Mouse (Mus musculus): ENCODE measurements at regions not wholly inside any gene's neighbourhood (a gene's known extent, or its start where the extent isn't known, plus 50 kb on each side); places are given as distances from the start of the nearest gene placed in this dataset.

- no peak for DNase-seq (ENCODE audit: low spot score)
- WGBS: 15% methylated on average over 10 of the region's 10 CpGs
- peaks cover 16% of the 10 kb centered on the region for H3K4me1 ChIP-seq
- no peaks in the 10 kb centered on the region for H3K36me3 ChIP-seq
- H3K9me3 ChIP-seq: no peaks in the 10 kb centered on the region
- no peak overlapping the region for H3K27ac ChIP-seq
- H3K27me3 ChIP-seq (ENCODE audit: insufficient read depth, poor library complexity, severe bottlenecking): peaks cover 20% of the 10 kb centered on the region; the same call in 1 of the 2 replicates
- H3K4me3 ChIP-seq: no peak overlapping the region
Measured at GRCm38 (mm10) chr10:60985109-60985576, 104.0 kb upstream of the Pcbd1 start.

DNA sequence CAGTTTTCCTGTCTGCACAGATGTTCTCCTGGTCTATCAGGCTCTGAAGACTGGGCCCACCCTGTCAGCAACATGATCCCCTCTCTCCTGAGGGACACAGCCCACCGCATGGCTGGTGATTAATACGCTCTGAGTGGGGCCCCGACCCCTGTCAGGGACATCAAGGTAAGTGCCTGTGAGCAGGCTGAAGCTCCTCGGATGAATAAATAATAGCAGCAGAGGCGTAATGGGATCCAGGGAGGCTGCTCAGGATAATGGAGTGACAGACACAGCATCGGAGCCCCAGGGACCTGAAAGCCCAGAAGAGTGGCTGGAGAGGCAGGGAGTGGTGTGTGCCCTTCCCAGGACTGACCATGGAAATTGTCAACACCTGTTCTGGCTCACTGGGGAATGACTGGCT is 107.4 kb upstream of the Pcbd1 start:
- peaks cover 26% of the 10 kb centered on the region for H3K4me1 ChIP-seq
- DNase-seq (ENCODE audit: low spot score): no peak
- H3K27me3 ChIP-seq (ENCODE audit: insufficient read depth, poor library complexity, severe bottlenecking): peaks cover 30% of the 10 kb centered on the region
- no peak overlapping the region; the same call in 1 of the 2 replicates for H3K27ac ChIP-seq
- H3K36me3 ChIP-seq: no peaks in the 10 kb centered on the region
- H3K4me3 ChIP-seq: no peak overlapping the region
- WGBS: 38% methylated on average over 6 of the region's 6 CpGs
- no peaks in the 10 kb centered on the region for H3K9me3 ChIP-seq

- DNase-seq (ENCODE audit: low spot score): no peak
- no peaks in the 10 kb centered on the region for H3K9me3 ChIP-seq
- WGBS: 56% methylated on average over 2 of the region's 2 CpGs
- H3K4me1 ChIP-seq: peaks cover 4% of the 10 kb centered on the region; the same call in 1 of the 2 replicates
- no peaks in the 10 kb centered on the region for H3K36me3 ChIP-seq
- H3K4me3 ChIP-seq: no peak overlapping the region
- peaks cover 2% of the 10 kb centered on the region for H3K27me3 ChIP-seq (ENCODE audit: insufficient read depth, poor library complexity, severe bottlenecking)
- no peak overlapping the region for H3K27ac ChIP-seq
Measured at GRCm38 (mm10) chr10:60973615-60974014, 115.5 kb upstream of the Pcbd1 start.

GRCm38 (mm10) chr10:60964843-60965242 is 124.3 kb upstream of the Pcbd1 start:
- no peaks in the 10 kb centered on the region for H3K36me3 ChIP-seq
- peaks cover 26% of the 10 kb centered on the region for H3K4me1 ChIP-seq
- 44% methylated on average over 10 of the region's 10 CpGs for WGBS
- H3K27ac ChIP-seq: peak overlapping the region; percentile 77
- H3K4me3 ChIP-seq: 0 out of 2 replicates have a peak overlapping the region, but pooled peaks have one; percentile 1
- no peak for DNase-seq (ENCODE audit: low spot score)
- H3K9me3 ChIP-seq: no peaks in the 10 kb centered on the region
- peaks cover 12% of the 10 kb centered on the region; the same call in 1 of the 2 replicates for H3K27me3 ChIP-seq (ENCODE audit: insufficient read depth, poor library complexity, severe bottlenecking)

DNA sequence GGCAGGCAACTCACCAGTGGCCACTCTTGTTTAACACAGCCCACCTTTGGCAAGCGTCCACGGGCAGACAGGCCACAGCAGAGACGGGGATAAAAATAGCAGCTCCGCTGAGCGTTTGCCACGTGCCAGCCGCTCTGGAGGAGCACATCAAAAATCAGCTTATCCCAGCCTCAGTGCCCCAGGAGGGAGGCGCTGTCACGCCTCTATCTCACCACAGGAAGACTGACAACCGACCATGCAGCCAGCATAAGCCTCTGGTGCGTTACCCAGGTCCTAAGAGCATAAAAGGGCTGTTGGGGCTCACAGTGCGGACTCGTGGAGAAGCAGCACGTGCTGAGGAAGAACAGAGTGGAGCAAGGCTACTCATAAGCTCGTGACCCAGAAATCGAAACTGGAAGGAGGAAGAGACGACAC is 126.4 kb upstream of the Unc5b start:
- H3K36me3 ChIP-seq: no peaks in the 10 kb centered on the region
- H3K27ac ChIP-seq: peak overlapping the region; percentile 56
- no peaks in the 10 kb centered on the region for H3K9me3 ChIP-seq
- peak; percentile 85 for DNase-seq (ENCODE audit: low spot score)
- H3K4me3 ChIP-seq: peak overlapping the region; percentile 31; the same call in 1 of the 2 replicates
- H3K27me3 ChIP-seq (ENCODE audit: insufficient read depth, poor library complexity, severe bottlenecking): peaks cover 13% of the 10 kb centered on the region; the same call in 1 of the 2 replicates
- WGBS: 19% methylated on average over 17 of the region's 17 CpGs
- H3K4me1 ChIP-seq: peaks cover 38% of the 10 kb centered on the region

DNA sequence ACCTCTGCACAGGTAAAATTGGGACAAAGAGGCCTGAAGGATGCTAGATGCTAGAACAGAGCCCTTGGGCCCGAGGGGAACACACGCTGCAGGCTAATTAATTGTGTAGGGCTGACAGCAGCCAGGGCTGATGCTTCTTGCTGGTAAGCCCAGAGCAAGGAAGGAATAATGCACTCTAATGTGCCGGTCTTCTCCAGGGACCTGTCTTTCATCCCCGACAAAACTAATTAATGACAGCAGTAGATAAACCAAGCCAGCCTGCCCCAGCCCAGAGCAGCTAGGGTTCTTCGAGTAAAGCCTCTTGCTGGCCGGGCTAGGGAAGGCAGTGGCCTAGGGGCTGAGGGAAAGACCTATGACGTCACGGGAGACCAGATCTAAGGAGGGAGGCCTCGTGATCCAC is 124.1 kb upstream of the Unc5b start:
- Histone ChIP-seq H3K36me3 (no peaks in the 10 kb centered on the region), H3K27ac (no peak overlapping the region), H3K27me3 (ENCODE audit: insufficient read depth, poor library complexity, severe bottlenecking) (peaks cover 9% of the 10 kb centered on the region), H3K4me1 (peaks cover 45% of the 10 kb centered on the region), H3K4me3 (no peak overlapping the region), H3K9me3 (no peaks in the 10 kb centered on the region)
- no peak for DNase-seq (ENCODE audit: low spot score)
- WGBS: 24% methylated on average over 9 of the region's 9 CpGs

DNA sequence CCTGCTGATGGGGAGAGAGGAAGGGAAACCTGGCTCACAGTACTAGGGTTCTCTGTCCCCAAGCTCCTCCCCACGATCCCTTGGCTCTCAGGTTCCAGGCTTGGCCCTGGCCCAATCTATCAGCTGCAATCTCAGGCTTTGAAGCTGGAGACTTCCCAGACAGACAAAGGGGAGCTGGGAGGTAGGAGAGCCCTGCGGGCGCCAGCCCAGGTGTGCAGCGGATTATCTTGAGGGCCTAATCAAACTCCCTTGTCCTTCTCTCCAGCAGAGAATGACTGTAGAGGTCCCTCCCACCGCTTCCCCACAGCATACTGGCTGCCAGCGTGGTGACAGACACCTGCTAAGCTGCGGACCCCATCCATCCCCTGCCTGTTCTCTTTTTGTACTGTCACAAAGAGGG is 121.1 kb upstream of the Unc5b start:
- 6% methylated on average over 7 of the region's 7 CpGs for WGBS
- no peak for DNase-seq (ENCODE audit: low spot score)
- peaks cover 43% of the 10 kb centered on the region for H3K4me1 ChIP-seq
- H3K4me3 ChIP-seq: no peak overlapping the region
- H3K36me3 ChIP-seq: no peaks in the 10 kb centered on the region
- H3K27me3 ChIP-seq (ENCODE audit: insufficient read depth, poor library complexity, severe bottlenecking): no peaks in the 10 kb centered on the region; the same call in none of the 2 replicates
- no peaks in the 10 kb centered on the region for H3K9me3 ChIP-seq
- H3K27ac ChIP-seq: no peak overlapping the region

DNA sequence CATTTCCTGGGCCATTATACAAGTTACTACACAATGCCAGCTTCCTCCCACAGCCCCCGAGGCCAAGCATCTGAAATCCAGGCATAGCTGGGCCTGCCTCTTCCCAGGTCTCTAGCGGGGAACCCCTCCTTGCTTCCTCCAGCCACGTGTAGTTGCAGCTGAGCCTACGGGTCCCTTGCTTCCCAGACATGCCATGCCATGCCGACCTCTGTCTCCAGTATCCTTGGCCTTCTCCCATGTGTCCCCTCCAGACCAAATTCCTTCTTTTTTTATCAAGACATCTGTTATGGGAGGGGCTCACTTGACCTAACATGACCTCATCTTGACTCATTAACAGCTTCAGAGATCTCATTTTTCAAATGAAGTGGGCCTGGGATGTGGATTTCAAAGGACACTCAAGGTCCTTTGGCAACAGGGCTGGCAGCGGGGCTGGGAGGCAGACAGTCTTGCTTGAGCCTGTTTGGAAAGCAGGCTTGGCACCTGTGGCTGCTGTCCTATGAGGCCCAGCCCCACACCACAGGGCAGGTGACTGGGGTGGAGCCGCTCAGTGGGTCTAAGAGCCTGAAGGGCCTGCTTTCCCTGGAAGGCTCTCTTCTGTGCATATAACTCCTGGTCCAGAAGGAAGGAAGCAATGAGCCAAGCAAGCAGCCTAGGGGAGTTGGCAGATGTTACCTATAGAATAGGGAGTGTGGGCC is 117.7 kb upstream of the Unc5b start:
- Histone ChIP-seq H3K4me1 (peaks cover 26% of the 10 kb centered on the region), H3K27ac (peak overlapping the region; percentile 62; the same call in 1 of the 2 replicates), H3K36me3 (no peaks in the 10 kb centered on the region), H3K27me3 (ENCODE audit: insufficient read depth, poor library complexity, severe bottlenecking) (peaks cover 5% of the 10 kb centered on the region), H3K4me3 (no peak overlapping the region), H3K9me3 (no peaks in the 10 kb centered on the region)
- WGBS: 47% methylated on average over 7 of the region's 7 CpGs
- no peak for DNase-seq (ENCODE audit: low spot score)

- no peak overlapping the region for H3K27ac ChIP-seq
- peaks cover 12% of the 10 kb centered on the region; the same call in 1 of the 2 replicates for H3K4me1 ChIP-seq
- no peaks in the 10 kb centered on the region for H3K36me3 ChIP-seq
- 65% methylated on average over 6 of the region's 6 CpGs for WGBS
- peaks cover 11% of the 10 kb centered on the region for H3K27me3 ChIP-seq (ENCODE audit: insufficient read depth, poor library complexity, severe bottlenecking)
- no peak overlapping the region for H3K4me3 ChIP-seq
- DNase-seq (ENCODE audit: low spot score): no peak
- no peaks in the 10 kb centered on the region for H3K9me3 ChIP-seq
Measured at GRCm38 (mm10) chr10:60943074-60943473, 111.7 kb upstream of the Unc5b start.

- 86% methylated on average over 10 of the region's 10 CpGs for WGBS
- Histone ChIP-seq H3K9me3 (no peaks in the 10 kb centered on the region), H3K27ac (no peak overlapping the region), H3K36me3 (no peaks in the 10 kb centered on the region), H3K27me3 (ENCODE audit: insufficient read depth, poor library complexity, severe bottlenecking) (peaks cover 12% of the 10 kb centered on the region; the same call in 1 of the 2 replicates), H3K4me1 (peaks cover 48% of the 10 kb centered on the region), H3K4me3 (no peak overlapping the region)
- DNase-seq (ENCODE audit: low spot score): no peak
Measured at GRCm38 (mm10) chr10:60938749-60939148, 107.4 kb upstream of the Unc5b start.

DNA sequence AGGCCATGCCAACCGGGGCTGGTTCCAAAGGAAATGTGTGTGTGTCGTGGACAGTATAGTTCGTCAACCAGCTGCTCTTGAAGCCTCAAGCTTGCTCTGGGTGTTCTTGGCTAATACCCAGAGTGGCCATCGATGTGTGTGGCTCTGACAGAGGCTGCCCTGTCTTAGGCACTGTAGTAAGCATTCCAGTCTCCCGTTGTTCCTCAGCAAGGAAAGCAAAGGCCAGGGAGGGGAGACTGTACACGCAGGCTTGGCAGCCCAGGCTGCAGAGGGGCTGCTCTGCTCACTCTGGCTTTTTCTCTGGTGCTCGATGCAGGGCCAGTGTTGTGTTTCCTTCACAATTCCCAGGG is 106.1 kb upstream of the Unc5b start:
- DNase-seq (ENCODE audit: low spot score): no peak
- Histone ChIP-seq H3K27ac (peak overlapping the region; percentile 52), H3K9me3 (no peaks in the 10 kb centered on the region), H3K36me3 (no peaks in the 10 kb centered on the region), H3K4me1 (peaks cover 61% of the 10 kb centered on the region), H3K4me3 (no peak overlapping the region), H3K27me3 (ENCODE audit: insufficient read depth, poor library complexity, severe bottlenecking) (peaks cover 12% of the 10 kb centered on the region; the same call in 1 of the 2 replicates)
- 45% methylated on average over 7 of the region's 7 CpGs for WGBS

DNA sequence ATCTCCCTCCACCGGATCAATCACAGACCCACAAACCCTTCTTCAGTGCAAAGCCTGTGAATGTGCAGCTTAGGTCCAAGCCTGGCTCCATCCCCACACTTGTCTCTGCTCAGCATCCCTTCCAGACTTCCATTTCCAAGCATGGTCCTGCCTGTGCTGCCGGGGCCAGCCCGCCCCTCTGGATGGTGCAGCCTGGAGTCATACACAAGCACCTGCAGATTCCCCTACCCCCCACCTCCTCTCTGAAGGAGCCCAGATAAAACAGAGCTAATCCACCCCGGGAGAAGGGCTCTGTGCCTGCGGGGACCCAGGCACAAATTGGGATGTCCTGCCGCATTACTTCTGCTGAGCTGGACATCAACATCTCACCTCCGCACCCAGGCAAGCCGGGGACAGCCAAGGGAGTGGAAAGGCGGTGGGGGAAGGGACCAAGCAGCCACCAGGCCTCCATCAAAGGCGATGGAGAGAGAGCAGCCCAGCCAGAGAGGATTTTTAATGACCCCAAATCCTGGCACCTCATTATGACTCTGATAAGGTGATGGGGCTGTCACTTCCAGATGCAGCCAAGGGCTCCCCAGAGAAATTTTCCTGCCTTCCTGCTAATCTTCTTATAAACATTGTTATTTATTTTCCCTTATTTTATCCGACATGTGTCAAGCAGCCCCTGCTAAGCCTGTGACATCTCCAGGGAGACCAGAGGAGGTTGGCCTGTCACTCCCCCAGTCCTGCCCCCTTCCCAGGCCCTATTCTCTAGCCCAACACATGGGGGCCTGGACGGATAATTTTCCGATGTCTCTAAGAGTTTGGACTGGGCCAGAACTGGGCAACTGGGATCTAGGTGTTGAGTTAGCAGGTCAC is 105.5 kb upstream of the Unc5b start:
- peaks cover 12% of the 10 kb centered on the region; the same call in 1 of the 2 replicates for H3K27me3 ChIP-seq (ENCODE audit: insufficient read depth, poor library complexity, severe bottlenecking)
- DNase-seq (ENCODE audit: low spot score): no peak

More for the DNA sequence above, 105.5 kb upstream of the Unc5b start:
- no peaks in the 10 kb centered on the region for H3K9me3 ChIP-seq
- peak overlapping the region; percentile 52 for H3K27ac ChIP-seq
- 16% methylated on average over 13 of the region's 13 CpGs for WGBS
- peaks cover 64% of the 10 kb centered on the region for H3K4me1 ChIP-seq
- no peaks in the 10 kb centered on the region for H3K36me3 ChIP-seq
- no peak overlapping the region for H3K4me3 ChIP-seq

All from heart, embryonic 10.5 days (tissue).